Mouse (Mus musculus): ENCODE data around the gene Cdc42ep1. TPM values are rescaled to one million over a fixed set of nuclear protein-coding genes. Genes with fewer than 3 reads are reported as not detected.

The Cdc42ep1 gene
- total and polyA plus RNA-seq, 3 experiments, result 0.04 to 1.7 TPM; not detected in 1

DNA sequence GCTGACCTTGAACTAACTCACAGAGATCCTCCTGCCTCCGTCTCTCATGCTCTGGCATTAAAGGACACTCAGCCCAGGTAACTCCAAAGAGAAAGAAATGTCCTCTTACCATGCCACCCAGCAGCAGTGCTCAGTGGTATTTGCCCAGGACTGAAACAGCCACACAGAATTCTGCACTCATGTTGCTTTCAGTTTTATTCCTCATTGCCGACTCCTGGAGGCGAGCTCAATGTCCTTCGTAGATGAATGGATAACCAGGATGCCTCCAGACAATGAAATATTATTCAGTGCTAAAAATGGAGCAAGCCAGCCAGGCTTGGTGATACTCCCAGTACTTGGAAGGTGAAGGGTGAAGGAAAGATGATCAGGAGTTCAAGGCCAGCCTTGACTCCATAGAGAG, 28.8 kb upstream of the Cdc42ep1 start:
- TF ChIP-seq MYC (IDR thresholded peaks at IDR 0.05; ENCODE audit: low read depth, low read length) (no peak), NRF1 (IDR thresholded peaks at IDR 0.05; ENCODE audit: insufficient read depth, low read depth, low read length, poor library complexity, severe bottlenecking) (no peak), ELF1 (IDR thresholded peaks at IDR 0.05; ENCODE audit: low read depth, low read length) (no peak), TAL1 (IDR thresholded peaks at IDR 0.05; ENCODE audit: low read length) (no peak), EP300 (IDR thresholded peaks at IDR 0.05; ENCODE audit: low read depth in 1 of 2, low read length in 2 of 2) (no peak), SIN3A (IDR thresholded peaks at IDR 0.05; ENCODE audit: low read length) (no peak), HCFC1 (IDR thresholded peaks at IDR 0.05; ENCODE audit: low read depth, low read length) (no peak), TBP (IDR thresholded peaks at IDR 0.05; ENCODE audit: low read depth, low read length) (no peak), MAFK (IDR thresholded peaks at IDR 0.05; ENCODE audit: borderline replicate concordance, low read depth, low read length) (no peak), GATA1 (IDR thresholded peaks at IDR 0.05; ENCODE audit: low read depth, low read length) (no peak)
- peaks cover 0 to 5% of the 10 kb centered on the region in 2 experiments; a peak in 2 of 4 replicates for H3K36me3 ChIP-seq (ENCODE audit: control insufficient read depth in 1 of 2, insufficient read depth in 2 of 2, low read length in 2 of 2)
- no peak overlapping the region for H3K9ac ChIP-seq (ENCODE audit: control insufficient read depth, low read depth, low read length, poor library complexity, severe bottlenecking)
- no peaks in the 10 kb centered on the region for H3K9me3 ChIP-seq (replicated peaks; ENCODE audit: insufficient read depth, low read length)
- DNase-seq (ENCODE audit: low read depth, low spot score), result no peak
- no peak overlapping the region for H3K4me3 ChIP-seq (ENCODE audit: control insufficient read depth in 1 of 2, insufficient read depth in 1 of 2, low read depth in 2 of 2, low read length in 2 of 2)
- H3K79me2 ChIP-seq (ENCODE audit: control insufficient read depth, insufficient read depth, low read length, poor library complexity), result no peaks in the 10 kb centered on the region
- H3K27ac ChIP-seq (ENCODE audit: control insufficient read depth, low read depth, low read length), result no peak overlapping the region
- H3K4me1 ChIP-seq (ENCODE audit: control insufficient read depth in 1 of 2, insufficient read depth in 2 of 2, low read length in 2 of 2), result peaks cover 6 to 20% of the 10 kb centered on the region in 2 experiments; a peak in 3 of 4 replicates
- H3K27me3 ChIP-seq (ENCODE audit: control insufficient read depth in 1 of 2, insufficient read depth in 2 of 2, low read length in 2 of 2), result no peaks in the 10 kb centered on the region; a peak in 1 of 4 replicates

DNA sequence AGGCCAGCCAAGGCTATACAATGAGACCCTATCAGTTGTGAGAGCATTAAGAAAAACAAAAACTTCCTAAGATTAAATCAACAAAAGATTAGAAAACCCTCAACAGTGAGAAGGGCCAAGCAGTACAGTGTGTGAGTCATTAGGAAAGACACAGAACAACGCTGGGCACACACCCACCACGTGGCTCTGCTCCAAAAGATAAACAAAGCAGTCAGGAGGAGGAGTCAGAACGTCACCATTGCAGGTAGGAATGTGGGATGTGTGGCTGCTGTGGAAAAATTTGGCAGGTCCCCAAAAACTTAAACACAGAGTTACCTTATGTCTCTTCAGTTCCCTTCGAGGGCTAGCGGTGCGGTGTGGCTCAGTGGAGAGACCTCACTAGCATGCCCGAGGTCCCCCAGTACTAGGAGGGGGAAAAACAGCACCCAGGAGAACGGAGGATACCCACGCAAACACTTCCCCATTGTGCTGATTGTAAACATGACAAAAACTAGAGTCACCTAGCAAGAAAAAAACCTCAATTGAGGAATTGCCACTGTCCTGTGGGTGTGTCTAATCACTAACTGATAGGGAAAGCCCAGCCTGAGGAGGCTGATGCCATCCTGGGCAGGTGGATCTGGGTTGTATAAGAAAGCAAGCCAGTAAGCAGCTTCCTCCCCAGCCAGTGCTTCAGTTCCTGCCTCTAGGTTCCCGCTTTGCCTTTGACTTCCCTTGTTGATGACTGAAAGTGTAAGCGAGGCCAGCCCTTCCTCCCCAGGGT, 26.9 kb upstream of the Cdc42ep1 start:
- Histone ChIP-seq H3K4me3 (ENCODE audit: control insufficient read depth in 1 of 2, insufficient read depth in 1 of 2, low read depth in 2 of 2, low read length in 2 of 2) (no peak overlapping the region), H3K27ac (ENCODE audit: control insufficient read depth, low read depth, low read length) (no peak overlapping the region), H3K9ac (ENCODE audit: control insufficient read depth, low read depth, low read length, poor library complexity, severe bottlenecking) (no peak overlapping the region), H3K79me2 (ENCODE audit: control insufficient read depth, insufficient read depth, low read length, poor library complexity) (no peaks in the 10 kb centered on the region), H3K9me3 (replicated peaks; ENCODE audit: insufficient read depth, low read length) (no peaks in the 10 kb centered on the region), H3K27me3 (ENCODE audit: control insufficient read depth in 1 of 2, insufficient read depth in 2 of 2, low read length in 2 of 2) (no peaks in the 10 kb centered on the region; a peak in 1 of 4 replicates), H3K36me3 (ENCODE audit: control insufficient read depth in 1 of 2, insufficient read depth in 2 of 2, low read length in 2 of 2) (peaks cover 0 to 5% of the 10 kb centered on the region in 2 experiments; a peak in 2 of 4 replicates), H3K4me1 (ENCODE audit: control insufficient read depth in 1 of 2, insufficient read depth in 2 of 2, low read length in 2 of 2) (peaks cover 6 to 12% of the 10 kb centered on the region in 2 experiments; a peak in 3 of 4 replicates)
- peak; percentile 66 for DNase-seq (ENCODE audit: low read depth, low spot score)
- TF ChIP-seq CHD1 (IDR thresholded peaks at IDR 0.05; ENCODE audit: low read depth, low read length), result no peak
- TF ChIP-seq KAT2A (conservative IDR thresholded peaks at IDR 0.05; ENCODE audit: low read depth, low read length), result no peak
- TF ChIP-seq UBTF (IDR thresholded peaks at IDR 0.05; ENCODE audit: borderline replicate concordance, insufficient read depth, low read depth, low read length), result no peak
- TF ChIP-seq TCF12 (IDR thresholded peaks at IDR 0.05; ENCODE audit: low read depth, low read length), result no peak
- no peak for TF ChIP-seq TAL1 (IDR thresholded peaks at IDR 0.05; ENCODE audit: low read length)
- TF ChIP-seq MAZ (IDR thresholded peaks at IDR 0.05; ENCODE audit: low read depth, low read length), result no peak
- 0 out of 2 replicates have a peak, but pooled peaks have one; percentile 1 for TF ChIP-seq BHLHE40 (IDR thresholded peaks at IDR 0.05; ENCODE audit: borderline replicate concordance, low read depth, low read length)
- no peak for TF ChIP-seq ZMIZ1 (IDR thresholded peaks at IDR 0.05; ENCODE audit: low read depth, low read length)
- no peak for TF ChIP-seq E2F4 (IDR thresholded peaks at IDR 0.05; ENCODE audit: borderline replicate concordance, low read depth, low read length)
- peak; percentile 93 for TF ChIP-seq MXI1 (IDR thresholded peaks at IDR 0.05; ENCODE audit: low read depth, low read length)
- no peak for TF ChIP-seq ELF1 (IDR thresholded peaks at IDR 0.05; ENCODE audit: low read depth, low read length)
- TF ChIP-seq ZC3H11A (IDR thresholded peaks at IDR 0.05; ENCODE audit: low read depth, low read length), result no peak
- 0 out of 2 replicates have a peak, but pooled peaks have one; percentile 29 for TF ChIP-seq ETS1 (IDR thresholded peaks at IDR 0.05; ENCODE audit: low read depth, low read length)
- TF ChIP-seq MAX (IDR thresholded peaks at IDR 0.05; ENCODE audit: low read length), result peak; percentile 97
- TF ChIP-seq RAD21 (IDR thresholded peaks at IDR 0.05; ENCODE audit: low read depth, low read length), result no peak
- peak; percentile 45; the same call in 1 of the 2 replicates for TF ChIP-seq GATA1 (IDR thresholded peaks at IDR 0.05; ENCODE audit: low read depth, low read length)
- TF ChIP-seq RCOR1 (IDR thresholded peaks at IDR 0.05; ENCODE audit: low read depth, low read length), result no peak
- TF ChIP-seq SIN3A (IDR thresholded peaks at IDR 0.05; ENCODE audit: low read length), result peak; percentile 89
- no peak for TF ChIP-seq POLR2AphosphoS2 (IDR thresholded peaks at IDR 0.05; ENCODE audit: low read length)
- peak; percentile 65; the same call in 1 of the 2 replicates for TF ChIP-seq MYC (IDR thresholded peaks at IDR 0.05; ENCODE audit: low read depth, low read length)
- peak; percentile 68 for TF ChIP-seq USF1 (IDR thresholded peaks at IDR 0.05; ENCODE audit: low read depth, low read length)
- no peak for TF ChIP-seq USF2 (IDR thresholded peaks at IDR 0.05; ENCODE audit: borderline replicate concordance in 1 of 2, insufficient read depth in 1 of 2, low read depth in 1 of 2, low read length in 2 of 2)

All from MEL (cell line).